ENCODE assay signal across 25 mouse cellular contexts in the genomic region with DNA sequence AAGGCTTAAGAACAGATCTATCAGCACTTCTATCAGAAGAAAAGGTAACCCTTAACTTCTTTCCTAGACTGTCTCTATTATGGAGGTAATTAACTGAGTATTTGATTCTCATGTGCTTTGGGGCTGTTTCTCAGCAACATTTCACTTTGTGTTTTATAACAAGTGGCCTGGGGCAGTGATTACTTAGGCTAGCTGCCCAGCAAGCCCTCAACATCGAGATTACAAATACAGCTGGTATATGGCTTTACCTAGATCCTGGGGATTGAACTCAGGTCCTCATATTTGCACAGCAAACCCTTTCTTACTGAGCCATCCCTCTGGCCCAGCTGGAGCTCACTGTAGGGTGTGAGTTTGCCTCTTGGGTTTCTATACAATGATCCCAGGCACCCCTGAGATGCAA. TPM values are rescaled to one million over a fixed set of nuclear protein-coding genes. Genes with fewer than 3 reads are reported as not detected.
DNase-seq lines count a peak whose midpoint lies in the region; ATAC-seq lines count a peak whose summit lies in the region.
"Had no signal": no experiment of that assay in that cellular context is flagged by ENCODE, and none has a peak within 500 bp of the region (broad histone marks: within the 10 kb centered on the region; RNA-seq: fewer than 3 reads in every experiment).

No protein-coding gene starts in this region.

- peaks cover 3% of the 10 kb centered on the region; the same call in 1 of the 2 replicates for H3K9me3 ChIP-seq in limb, embryonic 12.5 days
- H3K9me3 ChIP-seq in limb, embryonic 10.5 days (replicated peaks), result no peaks in the 10 kb centered on the region
- H3K9me3 ChIP-seq in lung, embryonic 15.5 days, result no peaks in the 10 kb centered on the region
- H3K9me3 ChIP-seq: embryonic facial prominence, embryonic 12.5 days; forebrain, embryonic 12.5 days; forebrain, embryonic 15.5 days; G1E; heart, embryonic 10.5 days; heart, embryonic 13.5 days had no signal

- peaks cover 5% of the 10 kb centered on the region for H3K4me1 ChIP-seq in limb, embryonic 12.5 days (replicated peaks)
- H3K4me1 ChIP-seq in limb, embryonic 10.5 days, result peaks cover 3% of the 10 kb centered on the region
- no peaks in the 10 kb centered on the region; the same call in 1 of the 2 replicates for H3K4me1 ChIP-seq in lung, embryonic 15.5 days
- H3K4me1 ChIP-seq: embryonic facial prominence, embryonic 12.5 days; forebrain, embryonic 15.5 days; heart, embryonic 10.5 days; heart, embryonic 13.5 days had no signal

- H3K27me3 ChIP-seq in limb, embryonic 12.5 days, result no peaks in the 10 kb centered on the region
- no peaks in the 10 kb centered on the region for H3K27me3 ChIP-seq in limb, embryonic 10.5 days (ENCODE audit: low read depth, poor library complexity, severe bottlenecking)
- H3K27me3 ChIP-seq in lung, embryonic 15.5 days, result no peaks in the 10 kb centered on the region
- H3K27me3 ChIP-seq: CH12.LX; embryonic facial prominence, embryonic 12.5 days; forebrain, embryonic 15.5 days; heart, embryonic 13.5 days; Patski had no signal

- no peak for DNase-seq in limb, embryonic 10.5 days (ENCODE audit: low spot score)
- DNase-seq in lung, postnatal 4 days, result no peak
- peak; percentile 23 for DNase-seq in lung, postnatal 25 days (ENCODE audit: low spot score)
- no peak for DNase-seq in heart, adult 9 months (ENCODE audit: low spot score in 2 of 2)
- DNase-seq: B cell, adult 2 months; cerebellum, adult 18-20 months; cerebellum, adult 9-10 months; cerebellum, postnatal 14 days; gastrocnemius, postnatal 25 days; heart, adult 18-20 months; heart, postnatal 14 days; heart, postnatal 4 days had no signal

- peaks cover 43% of the 10 kb centered on the region for H3K36me3 ChIP-seq in limb, embryonic 12.5 days
- H3K36me3 ChIP-seq in limb, embryonic 10.5 days, result peaks cover 46% of the 10 kb centered on the region
- peaks cover 42% of the 10 kb centered on the region for H3K36me3 ChIP-seq in lung, embryonic 15.5 days

- H3K9ac ChIP-seq in limb, embryonic 12.5 days (replicated peaks), result no peak overlapping the region
- H3K9ac ChIP-seq in lung, embryonic 15.5 days, result no peak overlapping the region
- H3K9ac ChIP-seq: embryonic facial prominence, embryonic 12.5 days; forebrain, embryonic 12.5 days; forebrain, embryonic 15.5 days; heart, embryonic 13.5 days; hindbrain, embryonic 14.5 days had no signal

- H3K4me2 ChIP-seq in limb, embryonic 12.5 days, result no peak overlapping the region
- H3K4me2 ChIP-seq in lung, embryonic 15.5 days, result no peak overlapping the region
- H3K4me2 ChIP-seq: embryonic facial prominence, embryonic 12.5 days; forebrain, embryonic 12.5 days; forebrain, embryonic 15.5 days; heart, embryonic 13.5 days; hindbrain, embryonic 14.5 days had no signal

- WGBS in limb, embryonic 12.5 days, result 38% methylated on average over 1 of the region's 1 CpGs
- WGBS in limb, embryonic 10.5 days, result 68% methylated on average over 1 of the region's 1 CpGs
- WGBS in lung, embryonic 15.5 days, result 39% methylated on average over 1 of the region's 1 CpGs

- H3K27ac ChIP-seq in limb, embryonic 12.5 days, result 0 out of 2 replicates have a peak overlapping the region, but pooled peaks have one; percentile 46
- no peak overlapping the region for H3K27ac ChIP-seq in limb, embryonic 10.5 days
- H3K27ac ChIP-seq in lung, embryonic 15.5 days, result no peak overlapping the region
- H3K27ac ChIP-seq: embryonic facial prominence, embryonic 12.5 days; forebrain, embryonic 12.5 days; forebrain, embryonic 15.5 days; heart, embryonic 10.5 days; heart, embryonic 13.5 days; hindbrain, embryonic 14.5 days; hindbrain, postnatal 0 days had no signal

- ATAC-seq in limb, embryonic 12.5 days (ENCODE audit: insufficient number of reproducible peaks, insufficient read depth, low FRiP score, low TSS enrichment, low read depth), result no peak
- ATAC-seq in lung, embryonic 15.5 days (ENCODE audit: borderline replicate concordance, extremely low read depth, low FRiP score, low TSS enrichment), result peak; percentile 47; the same call in 1 of the 2 replicates
- ATAC-seq: forebrain, embryonic 15.5 days; hindbrain, postnatal 0 days; Patski had no signal

- no peak overlapping the region for H3K4me3 ChIP-seq in limb, embryonic 12.5 days (replicated peaks)
- H3K4me3 ChIP-seq in limb, embryonic 10.5 days, result no peak overlapping the region
- no peak overlapping the region for H3K4me3 ChIP-seq in lung, embryonic 15.5 days
- H3K4me3 ChIP-seq: embryonic facial prominence, embryonic 12.5 days; erythroblast, embryonic 14.5 days; forebrain, embryonic 12.5 days; forebrain, embryonic 15.5 days; heart, embryonic 10.5 days; heart, embryonic 13.5 days had no signal

RNA-seq across cellular contexts. Expression of a gene that starts 9.3 kb away (rescaled TPM):
- polyA plus RNA-seq in limb, embryonic 12.5 days (2016; fragmentation: Nextera tagmentation; extraction: Ambion mirVana), result 24.3 and 28.5 TPM in 2 replicates
- polyA plus RNA-seq in limb, embryonic 10.5 days (2016; fragmentation: Nextera tagmentation; extraction: Ambion mirVana), result 27.0 and 29.2 TPM in 2 replicates
- 25.2 and 28.7 TPM in 2 replicates for polyA plus RNA-seq in lung, embryonic 15.5 days (2015; fragmentation: Nextera tagmentation; extraction: Ambion mirVana)
